Mouse (Mus musculus): ENCODE measurements around the gene Commd9.

Gene Commd9

GRCm38 (mm10) chr2:101908773-101909172 is 22.7 kb downstream of the Commd9 start:
- DNase-seq (ENCODE audit: inconsistent age in 2 of 2, low spot score in 1 of 2) = no peak

GRCm38 (mm10) chr2:101909326-101910080 is 23.5 kb downstream of the Commd9 start:
- no peak for DNase-seq (ENCODE audit: inconsistent age in 2 of 2, low spot score in 1 of 2)

- DNase-seq (ENCODE audit: inconsistent age in 2 of 2, low spot score in 1 of 2) = peak; percentile 19 to 30
Observed at GRCm38 (mm10) chr2:101918518-101918917, 32.5 kb downstream of the Commd9 start.

GRCm38 (mm10) chr2:101920136-101920554 is 34.1 kb downstream of the Commd9 start:
- DNase-seq (ENCODE audit: inconsistent age in 2 of 2, low spot score in 1 of 2) = no peak

- no peak for DNase-seq (ENCODE audit: inconsistent age in 2 of 2, low spot score in 1 of 2)
Observed at GRCm38 (mm10) chr2:101922302-101922701, 36.3 kb downstream of the Commd9 start.

- no peak for DNase-seq (ENCODE audit: inconsistent age in 2 of 2, low spot score in 1 of 2)
Observed at GRCm38 (mm10) chr2:101923181-101923580, 37.1 kb downstream of the Commd9 start.

- DNase-seq (ENCODE audit: inconsistent age in 2 of 2, low spot score in 1 of 2) = no peak
Observed at GRCm38 (mm10) chr2:101925183-101925582, 39.1 kb downstream of the Commd9 start.

- no peak for DNase-seq (ENCODE audit: inconsistent age in 2 of 2, low spot score in 1 of 2)
Observed at GRCm38 (mm10) chr2:101925591-101926188, 39.6 kb downstream of the Commd9 start.

GRCm38 (mm10) chr2:101932169-101932936 is 46.3 kb downstream of the Commd9 start:
- no peak for DNase-seq (ENCODE audit: inconsistent age in 2 of 2, low spot score in 1 of 2)

GRCm38 (mm10) chr2:101933301-101933700 is 47.3 kb downstream of the Commd9 start:
- no peak for DNase-seq (ENCODE audit: inconsistent age in 2 of 2, low spot score in 1 of 2)

- no peak for DNase-seq (ENCODE audit: inconsistent age in 2 of 2, low spot score in 1 of 2)
Observed at GRCm38 (mm10) chr2:101935006-101935405, 49.0 kb downstream of the Commd9 start.

- no peak for DNase-seq (ENCODE audit: inconsistent age in 2 of 2, low spot score in 1 of 2)
Observed at GRCm38 (mm10) chr2:101950716-101951520, 64.9 kb downstream of the Commd9 start.
